Mouse (Mus musculus): ENCODE measurements around the gene Aktip. TPM values are rescaled to one million over a fixed set of nuclear protein-coding genes. Genes with fewer than 3 reads are reported as not detected.

Gene Aktip
- polyA plus RNA-seq, 1 experiment from 2014 or later, result 113 TPM

DNA sequence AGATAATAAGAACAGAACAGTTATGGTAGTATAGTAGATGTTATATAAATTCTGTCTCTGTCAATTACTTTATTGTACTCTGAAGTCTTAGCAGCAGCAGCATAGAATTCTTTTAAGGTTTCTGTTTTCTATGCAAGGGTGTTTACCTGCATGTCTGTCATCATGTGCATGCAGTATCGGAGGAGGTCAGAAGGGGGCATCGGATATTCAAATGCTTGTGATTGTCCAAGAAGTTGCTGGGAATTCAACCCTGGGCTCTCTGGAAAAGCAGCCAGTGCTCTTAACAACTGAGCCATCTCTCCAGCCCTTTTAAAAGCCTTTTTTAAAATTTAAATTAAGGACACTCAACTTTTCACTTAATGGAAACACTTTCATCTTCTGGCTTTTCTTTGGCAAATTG lies 120.1 kb downstream of the Aktip start:
- Histone ChIP-seq H3K27me3 (replicated peaks) (no peaks in the 10 kb centered on the region), H3K4me2 (no peak overlapping the region), H3K4me1 (no peaks in the 10 kb centered on the region), H3K9me3 (replicated peaks) (no peaks in the 10 kb centered on the region), H3K27ac (replicated peaks) (no peak overlapping the region), H3K4me3 (replicated peaks) (no peak overlapping the region), H3K9ac (replicated peaks) (no peak overlapping the region), H3K36me3 (peaks cover 44% of the 10 kb centered on the region)
- no peak for ATAC-seq (ENCODE audit: low FRiP score)
- 100% methylated on average over 2 of the region's 2 CpGs for WGBS

DNA sequence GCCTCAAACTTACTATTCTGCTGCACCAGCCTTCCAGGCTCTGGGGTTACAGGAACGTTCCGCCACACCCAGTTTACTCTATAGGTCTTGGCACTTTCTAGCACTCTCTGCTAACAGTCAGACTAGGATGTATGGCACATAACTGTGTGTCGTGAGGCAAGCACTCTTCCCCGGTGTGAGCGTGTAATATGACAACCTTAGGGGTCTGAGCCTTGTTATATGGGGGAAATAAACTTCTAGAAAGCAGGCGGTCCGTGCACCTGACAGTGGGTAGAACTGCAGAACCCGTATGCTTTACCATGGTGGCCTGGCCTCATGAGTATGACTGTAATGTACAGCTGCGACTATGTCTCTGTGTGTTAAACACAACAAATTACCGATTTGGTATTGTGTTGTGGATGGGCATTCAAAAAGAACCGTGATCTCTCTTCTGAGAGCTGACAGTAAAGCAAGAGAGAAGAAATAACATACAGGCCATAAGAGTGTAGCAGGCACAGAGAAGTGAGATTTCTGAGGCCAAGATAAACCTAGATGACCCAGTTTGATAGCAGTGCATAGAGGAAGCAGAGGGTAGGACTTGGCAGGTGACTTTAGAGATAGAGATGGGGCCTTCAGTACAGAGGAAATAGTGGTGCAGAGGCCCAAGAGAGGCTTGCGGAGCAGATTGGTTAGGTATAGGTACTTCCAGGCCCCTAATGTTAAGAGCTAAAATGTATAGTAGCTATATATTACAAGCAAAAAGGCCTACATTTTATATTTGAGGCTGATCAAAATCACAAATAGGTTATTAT lies 122.5 kb downstream of the Aktip start:
- Histone ChIP-seq H3K27ac (replicated peaks) (no peak overlapping the region), H3K9me3 (replicated peaks) (no peaks in the 10 kb centered on the region), H3K9ac (replicated peaks) (no peak overlapping the region), H3K36me3 (peaks cover 37% of the 10 kb centered on the region), H3K4me2 (no peak overlapping the region), H3K4me3 (replicated peaks) (no peak overlapping the region), H3K27me3 (replicated peaks) (no peaks in the 10 kb centered on the region), H3K4me1 (no peaks in the 10 kb centered on the region)
- ATAC-seq (ENCODE audit: low FRiP score), result no peak
- WGBS, result 93% methylated on average over 12 of the region's 12 CpGs

DNA sequence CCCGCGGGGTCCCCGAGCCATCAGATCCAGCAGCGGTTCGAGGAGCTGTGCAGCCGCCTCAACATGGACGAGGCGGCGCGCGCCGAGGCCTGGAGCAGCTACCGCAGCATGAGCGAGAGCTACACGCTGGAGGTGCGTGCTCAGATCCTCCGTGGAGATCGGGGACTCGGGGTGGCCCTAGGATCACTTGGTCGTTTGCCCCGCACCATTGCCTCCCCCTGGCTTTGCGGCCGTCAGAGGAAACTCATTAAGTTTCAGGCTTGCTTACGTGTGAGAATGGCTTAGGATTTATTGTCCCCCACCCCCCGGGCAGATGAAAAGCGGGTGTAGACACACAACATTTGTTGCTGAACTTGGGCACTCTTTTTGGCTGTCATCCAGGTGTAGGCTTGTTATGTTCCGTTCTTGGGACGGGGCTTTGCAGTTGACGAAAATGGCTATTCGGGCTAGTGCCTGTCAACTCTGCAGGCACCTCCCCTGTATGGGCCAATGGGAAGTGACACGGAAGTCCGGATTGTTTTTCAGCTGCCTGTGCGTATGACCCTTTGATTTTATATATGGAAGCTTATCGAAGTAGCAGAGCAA lies 129.4 kb downstream of the Aktip start:
- Histone ChIP-seq H3K4me3 (replicated peaks) (peak overlapping the region; percentile 82), H3K4me2 (peak overlapping the region; percentile 64), H3K27me3 (replicated peaks) (no peaks in the 10 kb centered on the region), H3K9me3 (replicated peaks) (no peaks in the 10 kb centered on the region), H3K9ac (replicated peaks) (peak overlapping the region; percentile 84), H3K36me3 (0 out of 2 replicates have a peak, but pooled peaks cover 6% of the 10 kb centered on the region), H3K27ac (replicated peaks) (peak overlapping the region; percentile 90), H3K4me1 (peaks cover 24% of the 10 kb centered on the region)
- under 1% methylated on average over 34 of the region's 34 CpGs for WGBS
- peak; percentile 80 for ATAC-seq (ENCODE audit: low FRiP score)

DNA sequence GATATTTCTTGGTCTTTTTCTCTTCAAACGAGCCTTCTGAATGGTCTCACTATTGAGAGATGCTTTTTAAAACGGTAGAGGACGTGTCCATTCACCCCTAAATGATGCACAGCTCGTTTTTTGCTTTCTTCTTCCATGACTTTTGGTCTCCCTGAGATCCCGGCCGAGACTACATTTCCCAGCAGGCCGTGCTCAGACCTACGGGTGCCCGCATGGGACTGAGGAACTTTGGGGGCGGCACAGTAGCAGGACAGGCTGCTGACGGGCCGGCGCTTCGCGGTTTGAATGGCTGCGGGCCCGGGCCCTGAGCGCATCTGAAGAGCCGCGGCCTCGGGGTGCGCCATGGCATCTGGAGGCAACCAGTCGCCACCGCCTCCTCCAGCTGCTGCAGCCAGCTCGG lies 129.9 kb downstream of the Aktip start, which contains the start of gene Rbl2:
Rbl2 (plus strand) TSS at position 224 of the 400 bp plus-strand sequence.
- no peaks in the 10 kb centered on the region for H3K9me3 ChIP-seq (replicated peaks)
- H3K4me2 ChIP-seq, result peak within 1 kb of the TSS; percentile 64
- under 1% methylated on average over 25 of the region's 25 CpGs for WGBS
- H3K27me3 ChIP-seq (replicated peaks), result no peaks in the 10 kb centered on the region
- 0 out of 2 replicates have a peak, but pooled peaks cover 3% of the 10 kb centered on the region for H3K36me3 ChIP-seq
- H3K4me3 ChIP-seq (replicated peaks), result peak within 1 kb of the TSS; percentile 82
- peak within 1 kb of the TSS; percentile 84 for H3K9ac ChIP-seq (replicated peaks)
- peak within 1 kb of the TSS; percentile 90 for H3K27ac ChIP-seq (replicated peaks)
- H3K4me1 ChIP-seq, result peaks cover 24% of the 10 kb centered on the region
- peak; percentile 98 for ATAC-seq (ENCODE audit: low FRiP score)

DNA sequence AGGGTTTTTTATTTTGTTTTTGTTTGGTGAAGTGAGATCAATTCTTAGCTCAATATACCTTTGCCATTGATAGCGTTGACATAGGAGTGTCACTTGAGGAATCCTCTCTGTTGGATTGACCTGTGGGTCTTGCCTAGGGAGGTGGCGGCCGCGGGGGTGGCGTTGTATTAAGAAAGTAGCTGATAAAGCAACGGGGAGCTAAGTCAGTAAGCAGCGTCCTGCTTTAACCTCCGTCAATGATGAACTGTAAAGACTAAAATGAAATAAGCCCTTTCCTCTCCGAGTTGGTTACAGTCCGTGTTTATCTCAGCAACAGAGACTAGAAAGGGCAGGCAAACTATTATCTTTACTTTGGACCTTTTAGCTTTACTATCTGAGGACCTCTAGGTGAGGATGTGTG lies 130.4 kb downstream of the Aktip start:
- Histone ChIP-seq H3K9ac (replicated peaks) (peak overlapping the region; percentile 84), H3K4me3 (replicated peaks) (peak overlapping the region; percentile 82), H3K27me3 (replicated peaks) (no peaks in the 10 kb centered on the region), H3K27ac (replicated peaks) (peak overlapping the region; percentile 90), H3K36me3 (no peaks in the 10 kb centered on the region), H3K4me2 (peak overlapping the region; percentile 64), H3K9me3 (replicated peaks) (no peaks in the 10 kb centered on the region), H3K4me1 (peaks cover 24% of the 10 kb centered on the region)
- ATAC-seq (ENCODE audit: low FRiP score), result peak; percentile 14
- 15% methylated on average over 10 of the region's 10 CpGs for WGBS

DNA sequence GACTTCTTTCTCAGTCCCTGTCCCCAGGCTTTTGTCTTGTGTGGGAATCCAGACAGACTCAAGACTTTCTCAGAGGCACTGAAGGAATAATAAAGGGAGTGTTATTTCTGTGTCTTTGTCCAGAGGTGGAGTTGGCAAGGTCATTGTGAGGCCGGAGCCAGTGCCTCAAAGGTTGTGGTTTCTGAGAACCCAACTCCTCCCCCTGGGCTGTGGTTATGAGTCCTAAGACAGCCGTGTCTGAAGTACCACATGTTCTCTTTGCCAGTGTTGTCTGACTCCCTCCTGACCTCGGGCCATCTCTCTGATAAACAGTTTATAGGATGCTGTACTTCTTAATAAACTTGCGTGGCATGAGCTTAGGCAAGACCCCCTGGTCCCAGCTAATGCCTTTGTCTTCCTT lies 134.6 kb downstream of the Aktip start:
- no peak overlapping the region for H3K4me3 ChIP-seq (replicated peaks)
- no peak overlapping the region for H3K27ac ChIP-seq (replicated peaks)
- H3K9me3 ChIP-seq (replicated peaks), result no peaks in the 10 kb centered on the region
- no peak overlapping the region for H3K4me2 ChIP-seq
- no peak overlapping the region for H3K9ac ChIP-seq (replicated peaks)
- 75% methylated on average over 4 of the region's 4 CpGs for WGBS
- H3K27me3 ChIP-seq (replicated peaks), result no peaks in the 10 kb centered on the region
- H3K4me1 ChIP-seq, result peaks cover 8% of the 10 kb centered on the region
- ATAC-seq (ENCODE audit: low FRiP score), result no peak
- H3K36me3 ChIP-seq, result no peaks in the 10 kb centered on the region

Other genes starting within 250 kb of the Aktip start
- 18.6 and 20.6 TPM in 2 replicates for gene Rbl2, start 129.9 kb downstream of the Aktip start, polyA plus RNA-seq (2015; fragmentation: Nextera tagmentation; extraction: Ambion mirVana)
- gene Rpgrip1l, start 113.3 kb upstream of the Aktip start, polyA plus RNA-seq (2015; fragmentation: Nextera tagmentation; extraction: Ambion mirVana), result 9.7 and 10.5 TPM in 2 replicates
- gene Fto, start 113.5 kb upstream of the Aktip start, polyA plus RNA-seq (2015; fragmentation: Nextera tagmentation; extraction: Ambion mirVana), result 131 and 135 TPM in 2 replicates